Mouse (Mus musculus): ENCODE results near the gene Osgep. TPM values are rescaled to one million over a fixed set of nuclear protein-coding genes. Genes with fewer than 3 reads are reported as not detected.
"Not testable (repeated sequence)": the region's sequence is repeated elsewhere in the genome, so short reads cannot be mapped to it uniquely, and the experiment has no call there.

Gene Osgep
- total RNA-seq, 2 experiments from 2014 or later = 30.9 to 42.8 TPM

GRCm38 (mm10) chr14:50938119-50938908, 13.6 kb upstream of the Osgep start:
- DNase-seq (ENCODE audit: low spot score in 2 of 2) = no peak

GRCm38 (mm10) chr14:50936649-50937048, 12.0 kb upstream of the Osgep start:
- no peak for DNase-seq (ENCODE audit: low spot score in 2 of 2)

- no peak for DNase-seq (ENCODE audit: low spot score in 2 of 2)
Observed at GRCm38 (mm10) chr14:50931493-50932020, 6.9 kb upstream of the Osgep start.

GRCm38 (mm10) chr14:50930754-50931492, 6.2 kb upstream of the Osgep start, which contains the start of the genes Pip4p1 and Pnp:
TSS of gene Pip4p1 (minus strand) at chr14:50930856.
TSS of gene Pnp (plus strand) at chr14:50931082.
- DNase-seq (ENCODE audit: low spot score in 2 of 2) = peak; percentile 98 to 99

- DNase-seq (ENCODE audit: low spot score in 2 of 2) = peak in 1 of 2 experiments; percentile 52
Observed at GRCm38 (mm10) chr14:50930377-50930753, 5.7 kb upstream of the Osgep start.

GRCm38 (mm10) chr14:50929951-50930350, 5.3 kb upstream of the Osgep start:
- DNase-seq (ENCODE audit: low spot score in 2 of 2) = no peak

- DNase-seq (ENCODE audit: low spot score in 2 of 2) = no peak
Observed at GRCm38 (mm10) chr14:50927366-50927765, 2.7 kb upstream of the Osgep start.

- peak in 1 of 2 experiments; percentile 28 for DNase-seq (ENCODE audit: low spot score in 2 of 2)
Observed at GRCm38 (mm10) chr14:50925111-50925920, 623 bp upstream of the Osgep start.

- not testable (repeated sequence) for DNase-seq (ENCODE audit: low spot score in 2 of 2)
Observed at GRCm38 (mm10) chr14:50923437-50923836, 1.3 kb downstream of the Osgep start.

- DNase-seq (ENCODE audit: low spot score in 2 of 2) = no peak
Observed at GRCm38 (mm10) chr14:50911356-50911755, 13.3 kb downstream of the Osgep start.

- no peak for DNase-seq (ENCODE audit: low spot score in 2 of 2)
Observed at GRCm38 (mm10) chr14:50908126-50908525, 16.6 kb downstream of the Osgep start.

- DNase-seq (ENCODE audit: low spot score in 2 of 2) = not testable (repeated sequence)
Observed at GRCm38 (mm10) chr14:50905327-50905726, 19.4 kb downstream of the Osgep start.

GRCm38 (mm10) chr14:50904828-50905129, 19.9 kb downstream of the Osgep start:
- no peak for DNase-seq (ENCODE audit: low spot score in 2 of 2)

- peak; percentile 9 to 19 for DNase-seq (ENCODE audit: low spot score in 2 of 2)
Observed at GRCm38 (mm10) chr14:50903973-50904827, 20.5 kb downstream of the Osgep start.

- DNase-seq (ENCODE audit: low spot score in 2 of 2) = not testable (repeated sequence)
Observed at GRCm38 (mm10) chr14:50897992-50898391, 26.7 kb downstream of the Osgep start.

- DNase-seq (ENCODE audit: low spot score in 2 of 2) = no peak
Observed at GRCm38 (mm10) chr14:50897374-50897765, 27.3 kb downstream of the Osgep start, which contains the start of gene Klhl33. TSS of gene Klhl33 (minus strand) at chr14:50897507.

GRCm38 (mm10) chr14:50896747-50897373, 27.8 kb downstream of the Osgep start:
- peak; percentile 12 to 27 for DNase-seq (ENCODE audit: low spot score in 2 of 2)

GRCm38 (mm10) chr14:50895985-50896746, 28.5 kb downstream of the Osgep start:
- peak; percentile 30 to 35 for DNase-seq (ENCODE audit: low spot score in 2 of 2)

- DNase-seq (ENCODE audit: low spot score in 2 of 2) = no peak
Observed at GRCm38 (mm10) chr14:50895407-50895806, 29.3 kb downstream of the Osgep start.

Data from layer of hippocampus, postnatal 14 days (tissue).